In the genomic region with DNA sequence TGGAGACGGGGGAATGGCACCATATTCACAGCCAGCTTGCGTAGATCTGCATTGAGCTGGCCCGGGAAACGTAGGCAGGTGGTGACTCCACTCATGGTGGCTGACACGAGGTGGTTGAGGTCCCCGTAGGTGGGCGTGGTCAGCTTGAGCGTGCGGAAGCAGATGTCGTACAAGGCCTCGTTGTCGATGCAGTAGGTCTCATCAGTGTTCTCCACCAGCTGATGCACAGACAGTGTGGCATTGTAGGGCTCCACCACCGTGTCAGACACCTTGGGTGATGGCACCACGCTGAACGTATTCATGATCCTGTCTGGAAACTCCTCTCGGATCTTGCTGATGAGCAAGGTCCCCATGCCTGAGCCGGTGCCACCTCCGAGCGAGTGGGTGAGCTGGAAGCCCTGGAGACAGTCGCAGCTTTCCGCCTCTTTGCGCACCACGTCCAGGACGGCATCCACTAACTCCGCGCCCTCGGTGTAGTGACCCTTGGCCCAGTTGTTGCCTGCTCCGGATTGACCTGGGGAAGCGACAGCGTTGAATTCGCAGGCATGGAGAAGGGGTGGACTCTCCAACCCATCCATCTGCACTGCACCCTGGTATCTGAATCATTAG, we compare ENCODE assay signal across 13 mouse cellular contexts.
"Had no signal": no experiment of that assay in that cellular context is flagged by ENCODE, and none has a peak within 500 bp of the region (broad histone marks: within the 10 kb centered on the region; RNA-seq: fewer than 3 reads in every experiment).

No protein-coding gene starts in this region.

- DNase-seq: lung, adult 18-20 months; lung, embryonic 14.5 days; lung, postnatal 10 days; lung, postnatal 4 days; midbrain, embryonic 14.5 days; retina, postnatal 1 day; right cerebral cortex, adult 18-20 months; right cerebral cortex, postnatal 25 days; right cerebral cortex, postnatal 4 days; spleen, adult 18-20 months; thymus, adult 18-20 months; thymus, postnatal 14 days; thymus, postnatal 36 days had no signal
